Mouse (Mus musculus): ENCODE data around the gene Casp6. TPM values are rescaled to one million over a fixed set of nuclear protein-coding genes. Genes with fewer than 3 reads are reported as not detected.
A peak's percentile ranks its signal among the peaks of the same experiment; 100 is the strongest.

Casp6 gene
- polyA plus RNA-seq, 1 experiment: 26.4 TPM

- DNase-seq (ENCODE audit: low read depth): peak; percentile 91
- no peak for TF ChIP-seq POLR2A (IDR thresholded peaks at IDR 0.05; ENCODE audit: borderline replicate concordance, extremely low read depth, insufficient read depth, insufficient read length, poor library complexity, severe bottlenecking)
- TF ChIP-seq CTCF (IDR thresholded peaks at IDR 0.05; ENCODE audit: borderline replicate concordance, extremely low read depth, insufficient read depth, insufficient read length): peak; percentile 84
These were observed 17.2 kb downstream of the Casp6 start for GRCm38 (mm10) chr3:129918434-129918833.

DNA sequence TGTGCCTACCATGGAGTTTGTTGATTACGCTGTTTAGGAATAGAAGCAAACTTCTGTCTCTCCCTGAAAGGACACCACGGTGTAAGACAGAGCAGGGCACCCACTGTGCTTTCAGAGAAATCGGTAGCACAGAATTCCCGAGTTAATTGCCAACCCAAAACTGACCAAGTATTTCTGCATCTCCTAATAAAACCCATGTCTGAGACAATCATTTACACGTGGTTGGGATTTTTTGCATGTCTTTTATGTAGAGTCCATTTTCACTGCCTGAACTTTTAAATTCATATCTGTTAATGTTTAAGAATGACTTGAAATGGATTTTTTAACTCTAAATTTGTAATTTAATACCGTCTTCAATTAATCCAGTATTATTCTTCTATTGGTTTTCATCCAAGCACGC, 22.4 kb downstream of the Casp6 start:
- TF ChIP-seq CTCF (IDR thresholded peaks at IDR 0.05; ENCODE audit: borderline replicate concordance, extremely low read depth, insufficient read depth, insufficient read length) (no peak), POLR2A (IDR thresholded peaks at IDR 0.05; ENCODE audit: borderline replicate concordance, extremely low read depth, insufficient read depth, insufficient read length, poor library complexity, severe bottlenecking) (no peak)
- DNase-seq (ENCODE audit: low read depth): no peak

DNA sequence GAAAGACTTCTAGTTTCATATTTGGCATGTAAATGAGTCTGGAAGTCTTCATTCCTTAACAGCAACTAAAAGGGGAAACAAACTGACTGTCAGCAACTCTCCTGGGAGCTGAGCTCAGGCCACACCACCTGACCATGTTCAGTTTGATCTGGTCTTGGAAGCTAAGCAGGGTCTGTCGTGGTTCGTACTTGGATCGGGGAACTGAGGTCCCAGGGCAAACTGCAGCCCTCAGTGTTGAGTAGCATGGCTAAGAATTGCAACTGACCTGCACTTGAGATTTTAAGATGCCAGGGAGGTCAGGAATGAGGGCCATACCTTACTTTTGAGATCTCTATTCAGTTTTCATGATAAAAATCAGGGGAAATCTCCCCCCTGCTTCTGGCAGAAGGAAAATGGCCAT, 24.6 kb downstream of the Casp6 start:
- no peak for DNase-seq (ENCODE audit: low read depth)
- no peak for TF ChIP-seq CTCF (IDR thresholded peaks at IDR 0.05; ENCODE audit: borderline replicate concordance, extremely low read depth, insufficient read depth, insufficient read length)
- no peak for TF ChIP-seq POLR2A (IDR thresholded peaks at IDR 0.05; ENCODE audit: borderline replicate concordance, extremely low read depth, insufficient read depth, insufficient read length, poor library complexity, severe bottlenecking)

- TF ChIP-seq POLR2A (IDR thresholded peaks at IDR 0.05; ENCODE audit: borderline replicate concordance, extremely low read depth, insufficient read depth, insufficient read length, poor library complexity, severe bottlenecking) (no peak), CTCF (IDR thresholded peaks at IDR 0.05; ENCODE audit: borderline replicate concordance, extremely low read depth, insufficient read depth, insufficient read length) (no peak)
These were observed 29.1 kb downstream of the Casp6 start for GRCm38 (mm10) chr3:129930213-129930778.

DNA sequence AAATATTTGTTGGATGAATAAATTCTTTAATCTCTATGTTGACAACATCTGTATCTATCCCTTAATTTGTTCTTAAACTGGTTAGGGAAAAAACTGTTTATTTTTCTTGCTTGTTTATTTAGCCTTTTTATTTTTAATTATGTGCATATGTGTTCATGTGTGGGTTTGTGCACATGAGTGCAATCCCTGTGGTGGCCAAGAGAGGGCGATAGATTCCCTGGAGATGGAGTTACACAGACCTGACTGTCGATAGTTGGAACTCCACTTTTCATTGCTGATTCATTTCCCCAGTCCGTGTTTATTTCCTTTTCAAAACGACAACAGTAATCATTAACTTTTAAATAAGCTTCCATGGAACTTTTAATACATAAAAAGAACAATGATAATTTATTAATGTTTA, 31.2 kb downstream of the Casp6 start:
- DNase-seq (ENCODE audit: low read depth): no peak
- TF ChIP-seq POLR2A (IDR thresholded peaks at IDR 0.05; ENCODE audit: borderline replicate concordance, extremely low read depth, insufficient read depth, insufficient read length, poor library complexity, severe bottlenecking): no peak
- peak; percentile 51; the same call in 1 of the 2 replicates for TF ChIP-seq CTCF (IDR thresholded peaks at IDR 0.05; ENCODE audit: borderline replicate concordance, extremely low read depth, insufficient read depth, insufficient read length)

More at GRCm38 (mm10) chr3:129930213-129930778, 29.1 kb downstream of the Casp6 start:
- no peak for DNase-seq (ENCODE audit: low read depth)

GRCm38 (mm10) chr3:129936561-129936960, 35.3 kb downstream of the Casp6 start:
- TF ChIP-seq POLR2A (IDR thresholded peaks at IDR 0.05; ENCODE audit: borderline replicate concordance, extremely low read depth, insufficient read depth, insufficient read length, poor library complexity, severe bottlenecking) (no peak), CTCF (IDR thresholded peaks at IDR 0.05; ENCODE audit: borderline replicate concordance, extremely low read depth, insufficient read depth, insufficient read length) (no peak)
- peak; percentile 34 for DNase-seq (ENCODE audit: low read depth)

DNA sequence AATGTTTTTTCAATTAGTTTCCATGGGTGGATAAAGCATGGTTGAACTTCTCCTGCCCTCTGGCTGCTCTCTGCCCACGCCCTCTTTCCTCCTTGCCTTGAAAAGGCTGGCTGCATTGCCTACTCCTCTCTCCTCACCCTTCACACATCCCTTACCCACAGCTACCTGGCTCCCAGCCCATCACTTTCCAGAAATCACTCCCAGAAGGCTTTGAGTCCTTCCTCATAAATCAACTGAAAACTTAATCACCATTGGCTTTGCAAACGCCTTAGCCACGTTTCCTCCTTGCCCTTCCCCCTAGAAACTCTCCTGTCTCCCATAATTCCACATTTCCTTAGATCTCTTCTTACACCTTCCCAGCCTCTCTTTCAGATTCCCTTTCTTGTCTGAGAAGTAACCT, 36.6 kb downstream of the Casp6 start:
- no peak for TF ChIP-seq POLR2A (IDR thresholded peaks at IDR 0.05; ENCODE audit: borderline replicate concordance, extremely low read depth, insufficient read depth, insufficient read length, poor library complexity, severe bottlenecking)
- TF ChIP-seq CTCF (IDR thresholded peaks at IDR 0.05; ENCODE audit: borderline replicate concordance, extremely low read depth, insufficient read depth, insufficient read length): no peak
- no peak for DNase-seq (ENCODE audit: low read depth)

- no peak for TF ChIP-seq POLR2A (IDR thresholded peaks at IDR 0.05; ENCODE audit: borderline replicate concordance, extremely low read depth, insufficient read depth, insufficient read length, poor library complexity, severe bottlenecking)
- peak; percentile 31 for DNase-seq (ENCODE audit: low read depth)
These were observed 37.8 kb downstream of the Casp6 start for GRCm38 (mm10) chr3:129939058-129939457.

- TF ChIP-seq POLR2A (IDR thresholded peaks at IDR 0.05; ENCODE audit: borderline replicate concordance, extremely low read depth, insufficient read depth, insufficient read length, poor library complexity, severe bottlenecking) (no peak), CTCF (IDR thresholded peaks at IDR 0.05; ENCODE audit: borderline replicate concordance, extremely low read depth, insufficient read depth, insufficient read length) (no peak)
- no peak for DNase-seq (ENCODE audit: low read depth)
These were observed 39.6 kb downstream of the Casp6 start for GRCm38 (mm10) chr3:129940780-129941179.

DNA sequence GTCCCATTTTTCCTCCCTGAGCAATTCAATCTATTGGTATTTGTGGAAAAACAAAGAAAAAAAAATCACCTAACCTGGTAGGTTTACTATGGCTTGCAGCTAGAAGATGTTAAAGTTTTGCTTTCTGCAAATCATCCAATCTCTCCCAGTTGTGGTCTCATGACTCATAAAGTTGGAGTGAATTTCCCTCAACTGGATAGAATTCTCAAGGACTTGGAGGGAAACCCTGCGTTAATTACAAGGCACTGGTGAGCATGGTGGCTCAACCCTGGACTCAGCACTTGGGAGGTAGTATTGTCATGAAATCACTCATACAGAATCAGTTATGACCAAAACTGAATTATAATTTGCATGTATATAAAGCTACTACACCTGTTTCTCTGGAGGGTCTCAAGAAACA, 40.1 kb downstream of the Casp6 start:
- TF ChIP-seq POLR2A (IDR thresholded peaks at IDR 0.05; ENCODE audit: borderline replicate concordance, extremely low read depth, insufficient read depth, insufficient read length, poor library complexity, severe bottlenecking) (no peak), CTCF (IDR thresholded peaks at IDR 0.05; ENCODE audit: borderline replicate concordance, extremely low read depth, insufficient read depth, insufficient read length) (no peak)
- DNase-seq (ENCODE audit: low read depth): no peak

GRCm38 (mm10) chr3:129943813-129944212, 42.6 kb downstream of the Casp6 start:
- TF ChIP-seq POLR2A (IDR thresholded peaks at IDR 0.05; ENCODE audit: borderline replicate concordance, extremely low read depth, insufficient read depth, insufficient read length, poor library complexity, severe bottlenecking) (no peak), CTCF (IDR thresholded peaks at IDR 0.05; ENCODE audit: borderline replicate concordance, extremely low read depth, insufficient read depth, insufficient read length) (no peak)

DNA sequence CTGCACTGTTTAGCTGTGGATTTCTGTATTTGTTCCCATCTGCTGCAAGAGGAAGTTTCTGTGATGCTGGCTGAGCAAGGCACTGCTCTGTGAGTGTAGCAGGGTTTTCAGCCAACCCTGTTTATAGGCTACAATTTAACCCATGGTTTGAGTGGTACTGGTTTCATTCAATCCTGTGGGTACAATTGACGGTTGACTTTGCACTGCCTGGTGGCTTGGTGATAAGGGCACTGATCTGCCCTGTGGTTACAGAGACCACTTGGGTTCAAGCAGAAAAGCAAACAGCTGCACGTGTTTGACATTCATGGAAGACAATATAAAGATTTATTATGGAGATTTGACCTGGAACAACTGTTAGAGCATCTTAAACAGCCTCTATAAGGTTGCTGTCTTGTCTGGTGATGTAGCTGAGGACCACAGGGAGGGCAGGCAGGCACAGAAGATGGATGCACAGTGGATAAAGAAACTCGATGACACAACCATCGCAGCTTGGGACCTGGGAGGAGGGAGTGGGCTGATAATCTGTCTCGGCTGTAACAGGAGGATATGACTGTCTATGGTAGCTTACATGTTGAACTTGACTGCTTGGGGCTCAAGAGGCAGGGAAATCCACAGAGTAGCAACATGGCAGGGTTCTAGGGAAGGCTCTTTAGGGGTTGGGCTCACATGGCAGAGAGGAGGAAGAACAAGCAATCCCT, 45.1 kb downstream of the Casp6 start:
- no peak for TF ChIP-seq POLR2A (IDR thresholded peaks at IDR 0.05; ENCODE audit: borderline replicate concordance, extremely low read depth, insufficient read depth, insufficient read length, poor library complexity, severe bottlenecking)
- DNase-seq (ENCODE audit: low read depth): no peak

More at GRCm38 (mm10) chr3:129943813-129944212, 42.6 kb downstream of the Casp6 start:
- DNase-seq (ENCODE audit: low read depth): no peak

Measured in brain, embryonic 14.5 days (tissue).